Mouse (Mus musculus) telencephalon, adult 2 months (tissue): Measurements from ENCODE around the gene Ppp1r9a.

ENCODE experiments used
- DNase-seq: peaks from one replicate; pipeline ENCODE4 v3.0.0-alpha.2; 2011; ENCODE audit warnings: low read depth, low spot score

The Ppp1r9a gene

DNA sequence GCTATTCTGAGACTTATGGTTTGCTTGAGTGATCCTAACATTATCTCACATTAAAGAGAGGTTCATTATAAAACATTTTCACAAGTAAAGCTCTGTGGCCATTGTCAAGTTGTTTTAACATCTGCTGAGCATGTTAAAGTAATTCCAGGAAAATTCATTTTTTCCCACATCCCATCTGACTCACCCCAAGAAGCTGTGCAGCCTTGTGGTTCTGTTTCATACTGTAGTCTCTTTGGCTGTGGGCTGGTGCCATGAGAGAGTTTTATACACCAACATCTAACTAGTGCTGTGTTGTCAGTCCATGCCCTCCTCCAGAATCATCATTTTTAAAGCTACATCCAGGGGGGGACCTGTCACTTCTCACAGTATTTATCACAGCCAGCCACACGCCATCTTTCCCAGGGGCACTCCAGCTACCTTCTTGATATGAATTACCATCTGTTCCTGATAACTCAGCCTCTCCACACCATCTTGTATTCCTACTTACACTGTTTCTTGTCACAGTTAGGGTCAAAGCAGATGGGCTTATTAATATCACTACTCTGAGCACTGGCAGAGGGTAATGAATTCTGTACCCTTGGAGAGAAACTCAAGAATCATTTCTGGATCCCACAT, 252.7 kb downstream of the Ppp1r9a start:
- DNase-seq, result no peak

- no peak for DNase-seq
Observed at GRCm38 (mm10) chr6:5156541-5157425, 254.1 kb downstream of the Ppp1r9a start.

- DNase-seq, result no peak
Observed at GRCm38 (mm10) chr6:5159385-5159791, 256.7 kb downstream of the Ppp1r9a start.

DNA sequence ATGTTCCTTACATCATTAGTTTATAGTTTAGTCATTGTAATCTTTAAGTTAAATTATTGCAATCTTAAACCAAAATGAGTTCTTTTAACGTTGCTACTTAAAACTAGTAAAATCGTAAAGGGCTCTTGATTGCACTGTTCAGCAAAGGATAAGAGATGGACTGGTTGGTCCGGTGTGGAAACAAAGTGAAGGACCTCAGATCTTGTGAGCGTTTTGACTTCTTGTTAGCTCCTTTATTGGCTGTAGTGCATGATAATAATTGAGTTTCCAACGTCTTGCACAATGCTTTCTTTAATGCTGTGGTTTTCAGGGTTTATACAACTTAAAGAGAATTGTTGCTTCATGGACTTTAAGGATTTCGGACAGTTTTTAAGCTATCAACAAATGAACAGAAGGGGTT, 259.3 kb downstream of the Ppp1r9a start:
- DNase-seq, result no peak

DNA sequence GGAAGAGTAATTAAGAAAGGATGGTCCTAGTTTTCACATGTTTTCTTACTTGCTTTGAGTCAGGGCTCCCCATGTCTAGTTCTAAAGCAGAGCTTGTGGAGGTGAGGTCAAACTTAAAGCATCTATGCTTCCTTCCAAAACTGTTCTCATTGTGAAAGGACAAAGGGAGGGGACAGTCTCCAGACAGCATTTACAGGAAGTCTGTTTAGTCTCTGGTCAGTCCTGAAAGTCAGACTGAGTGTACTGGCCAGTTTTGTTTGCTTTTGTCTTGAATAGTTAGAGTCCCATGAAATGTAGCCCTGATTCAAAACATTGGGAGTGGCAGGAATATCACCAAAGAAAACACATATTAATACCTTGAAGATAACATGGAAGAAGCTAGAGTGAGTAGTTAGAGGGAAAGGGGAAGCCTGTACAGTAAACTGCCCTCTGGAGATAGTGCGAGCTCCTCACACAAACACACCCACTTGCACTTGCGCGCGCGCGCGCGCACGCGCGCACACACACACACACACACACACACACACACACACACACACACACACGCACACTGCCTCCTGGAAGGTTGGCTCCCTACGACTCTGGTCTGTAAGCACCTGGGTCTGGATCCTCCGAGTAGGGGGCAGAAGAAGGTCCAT, 260.9 kb downstream of the Ppp1r9a start:
- no peak for DNase-seq

GRCm38 (mm10) chr6:5164855-5165254, 262.1 kb downstream of the Ppp1r9a start:
- no peak for DNase-seq

DNA sequence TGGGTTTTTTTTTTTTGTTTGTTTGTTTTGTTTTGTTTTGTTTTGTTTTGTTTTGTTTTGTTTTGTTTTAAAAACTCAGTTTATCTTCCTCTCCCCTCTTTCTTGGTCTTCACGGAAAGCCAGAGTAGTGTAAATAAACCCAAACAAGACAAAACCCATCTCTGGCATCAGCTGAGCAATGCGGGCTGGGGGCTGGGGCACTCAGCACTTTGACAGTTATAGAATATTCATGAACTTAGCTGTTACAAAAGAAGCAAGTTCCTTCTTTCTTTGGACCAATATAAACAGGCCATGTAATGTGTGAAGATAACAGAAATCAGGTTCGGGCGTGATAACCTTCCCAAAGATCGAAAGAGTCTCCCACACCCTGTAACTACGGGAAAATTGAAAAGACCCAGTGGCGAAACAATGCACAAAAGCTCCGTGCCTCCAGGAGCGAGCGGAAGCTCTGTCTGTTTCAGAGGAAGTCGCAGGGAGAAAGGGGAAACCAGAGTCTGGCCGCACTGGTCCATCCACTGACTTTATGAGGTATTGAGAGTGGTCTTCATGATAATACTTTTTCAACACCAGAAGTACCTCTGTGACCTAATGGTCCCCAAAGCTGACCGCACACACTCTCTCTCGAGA, 264.4 kb downstream of the Ppp1r9a start:
- no peak for DNase-seq

GRCm38 (mm10) chr6:5168158-5168557, 265.4 kb downstream of the Ppp1r9a start:
- no peak for DNase-seq

- no peak for DNase-seq
Observed at GRCm38 (mm10) chr6:5171418-5171817, 268.7 kb downstream of the Ppp1r9a start.

- DNase-seq, result no peak
Observed at GRCm38 (mm10) chr6:5172571-5172970, 269.9 kb downstream of the Ppp1r9a start.

DNA sequence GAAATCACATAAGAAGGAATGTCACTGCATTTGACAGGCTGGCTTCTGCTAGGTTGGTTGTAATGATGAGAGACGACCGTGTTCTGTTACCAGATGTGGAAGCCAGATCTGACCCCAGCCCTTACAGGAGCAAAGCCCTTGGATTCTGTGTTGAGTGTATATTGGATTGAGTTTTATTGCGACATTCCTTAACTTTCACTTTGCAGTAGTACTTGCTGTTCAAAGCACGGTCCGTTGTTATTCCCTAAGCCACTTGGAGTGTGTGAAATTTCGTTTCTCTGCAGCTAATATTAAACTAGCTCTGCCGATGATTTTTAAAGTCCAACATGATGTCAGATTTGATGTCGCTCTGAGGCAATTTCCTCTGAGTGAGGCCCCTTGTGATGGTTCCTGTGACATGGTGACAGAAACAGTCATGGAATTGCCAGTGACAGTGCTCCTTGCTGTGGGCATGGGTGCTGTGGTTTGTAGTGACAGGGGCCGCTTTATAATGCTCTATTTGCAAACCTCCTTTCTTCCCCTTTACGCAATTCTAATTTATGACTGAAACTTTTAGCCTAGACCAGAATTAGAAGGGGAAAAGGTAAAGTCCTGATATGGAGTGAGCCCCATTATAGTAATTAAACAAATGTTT, 271.6 kb downstream of the Ppp1r9a start:
- DNase-seq, result no peak

GRCm38 (mm10) chr6:5177967-5178891, 275.5 kb downstream of the Ppp1r9a start:
- DNase-seq, result peak; percentile 22

DNA sequence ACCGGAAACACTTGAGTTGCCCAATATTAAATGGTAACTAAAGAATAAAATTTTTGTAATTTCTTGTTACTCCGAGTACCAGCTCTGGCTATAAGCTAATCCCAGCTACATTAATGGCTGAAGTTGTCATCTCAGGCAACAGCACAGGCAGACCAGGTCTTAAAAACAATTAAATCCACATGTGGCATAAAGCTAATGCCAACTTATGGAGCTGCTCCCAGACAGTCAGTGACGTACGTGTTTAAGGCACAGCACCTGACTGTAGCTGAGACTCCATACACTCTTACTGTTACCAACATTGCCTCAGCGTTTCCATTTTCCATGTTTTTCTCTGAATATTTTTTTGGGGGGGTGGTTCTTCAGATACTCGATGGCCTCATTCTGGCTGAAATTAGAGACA, 276.5 kb downstream of the Ppp1r9a start:
- no peak for DNase-seq

DNA sequence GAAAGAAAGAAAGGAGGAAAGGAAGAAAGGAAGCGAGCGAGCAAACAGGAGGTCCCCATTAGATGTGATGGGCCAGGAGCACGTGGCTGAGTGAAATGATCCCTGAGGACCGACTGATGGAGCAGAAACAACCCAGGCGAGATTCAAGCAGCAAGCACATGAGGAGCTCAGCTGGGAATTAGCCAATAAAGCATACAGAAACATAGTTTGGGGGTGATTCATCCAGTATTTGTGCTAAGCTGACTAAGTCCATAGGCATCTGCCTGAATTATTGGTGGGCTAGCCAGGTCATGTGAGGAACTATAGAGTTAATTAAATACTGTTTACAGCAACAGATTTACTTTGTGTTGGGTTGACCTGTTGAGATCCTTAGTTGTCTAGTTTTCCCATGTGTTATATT, 277.9 kb downstream of the Ppp1r9a start:
- no peak for DNase-seq

- DNase-seq, result no peak
Observed at GRCm38 (mm10) chr6:5186229-5186950, 283.7 kb downstream of the Ppp1r9a start.

DNA sequence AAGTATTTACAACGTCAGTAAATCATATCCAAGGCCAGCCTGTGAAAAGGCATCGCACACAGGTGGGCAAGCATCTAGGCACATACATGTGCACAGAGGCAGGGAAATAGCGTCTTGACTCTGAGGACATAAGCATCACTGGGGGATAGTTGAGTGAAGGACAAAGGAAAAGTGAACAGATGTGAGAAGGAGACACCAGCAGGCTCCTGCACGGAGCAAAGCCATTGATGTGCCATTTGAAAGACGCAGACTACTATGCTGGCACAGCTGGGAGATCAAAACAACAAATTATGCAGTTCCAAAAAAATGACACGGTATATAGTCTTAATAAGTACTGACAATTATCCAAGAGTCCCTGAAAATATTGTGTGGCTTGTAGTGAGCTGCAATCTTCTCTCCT, 284.9 kb downstream of the Ppp1r9a start:
- DNase-seq, result no peak

DNA sequence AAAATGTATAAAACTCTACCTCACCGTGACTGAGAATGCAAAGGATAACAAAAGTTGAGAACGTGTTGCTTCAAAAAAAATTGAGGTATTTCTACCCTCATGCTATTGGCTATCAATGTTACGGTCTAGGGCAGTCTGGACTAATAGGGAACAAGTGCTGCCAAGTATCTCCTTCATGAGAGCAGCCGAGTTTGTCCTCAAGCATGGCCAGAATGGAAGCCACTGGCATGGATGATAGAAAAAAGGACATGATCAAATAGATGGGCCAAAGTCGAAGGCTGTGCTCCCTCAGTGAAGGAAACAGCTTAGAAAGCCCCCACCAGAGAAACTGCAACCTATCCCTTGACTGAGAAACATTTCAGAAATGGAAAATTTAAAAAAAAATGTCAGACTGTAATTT, 285.3 kb downstream of the Ppp1r9a start:
- no peak for DNase-seq

DNA sequence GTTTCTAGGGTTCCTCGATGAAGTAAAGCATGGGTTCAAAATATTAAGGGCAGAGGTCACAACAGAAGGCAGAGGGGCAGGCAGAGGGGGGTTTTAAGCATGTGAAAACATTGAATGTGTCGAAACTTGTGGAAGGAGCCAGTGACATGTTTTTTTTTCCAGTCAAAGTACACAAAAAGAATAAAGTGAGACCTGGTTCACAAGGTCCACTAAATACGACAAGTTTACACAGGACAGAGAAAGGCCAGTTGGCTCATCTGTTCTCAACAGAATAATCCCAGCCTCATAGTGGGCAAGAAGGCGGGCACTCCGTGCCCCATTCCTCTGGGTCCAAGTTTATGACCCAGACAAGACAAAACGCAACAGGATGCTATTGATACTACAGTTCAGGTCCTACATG, 286.2 kb downstream of the Ppp1r9a start:
- DNase-seq, result no peak

- no peak for DNase-seq
Observed at GRCm38 (mm10) chr6:5189507-5189906, 286.8 kb downstream of the Ppp1r9a start.

- no peak for DNase-seq
Observed at GRCm38 (mm10) chr6:5190761-5191160, 288.0 kb downstream of the Ppp1r9a start.
